Mouse (Mus musculus) limb, embryonic 15.5 days (tissue): ENCODE data around the gene Dnaja3. TPM values are rescaled to one million over a fixed set of nuclear protein-coding genes. Genes with fewer than 3 reads are reported as not detected.
A peak's percentile ranks its signal among the peaks of the same experiment; 100 is the strongest.

Source experiments
- ATAC-seq: fragments of 200-750 bp; cut with Nextera tagmentation; 2 replicates; pipeline ENCODE4 v1.8.0; 2017; ENCODE audit warnings: low read depth, moderate TSS enrichment; ENCODE audit not compliant: insufficient number of reproducible peaks, low FRiP score, low TSS enrichment
- H3K27ac ChIP-seq: fragments of 300-500 bp; sonication (generic); 2 replicates; pipeline ENCODE4 v1.5.1; 2015; ENCODE audit warnings: moderate library complexity, mild to moderate bottlenecking, inconsistent platforms
- H3K27me3 ChIP-seq: fragments of 300-500 bp; sonication (generic); 2 replicates; pipeline ENCODE4 v1.6.1; 2015; ENCODE audit warnings: inconsistent platforms
- H3K36me3 ChIP-seq: fragments of 300-500 bp; sonication (generic); 2 replicates; pipeline ENCODE4 v1.6.1; 2015; ENCODE audit warnings: inconsistent platforms
- H3K4me1 ChIP-seq: fragments of 300-500 bp; sonication (generic); 2 replicates; pipeline ENCODE4 v1.6.1; 2015; ENCODE audit warnings: inconsistent platforms
- H3K4me2 ChIP-seq: fragments of 300-500 bp; sonication (generic); 2 replicates; pipeline ENCODE4 v1.6.1; 2015; ENCODE audit warnings: mild to moderate bottlenecking, inconsistent platforms
- H3K4me3 ChIP-seq: fragments of 300-500 bp; sonication (generic); 2 replicates; pipeline ENCODE4 v1.5.1; 2015; ENCODE audit warnings: mild to moderate bottlenecking, inconsistent platforms
- H3K9ac ChIP-seq: fragments of 300-500 bp; sonication (generic); 2 replicates; pipeline ENCODE4 v1.6.1; 2015; ENCODE audit warnings: inconsistent platforms
- H3K9me3 ChIP-seq: fragments of 300-500 bp; sonication (generic); 2 replicates; pipeline ENCODE4 v1.6.1; 2016; ENCODE audit warnings: inconsistent platforms
- WGBS: fragments of 180-500 bp; shearing (Covaris S2); methylation state at CpG from one replicate; pipeline ENCODE4 v1.1.7; 2015; 5-methylcytosine and 5-hydroxymethylcytosine counted together
- polyA plus RNA-seq: library from polyadenylated mRNA; unstranded; fragments of >200 nt; fragmentation: Nextera tagmentation; extraction: Ambion mirVana; gene quantifications from 2 replicates; pipeline ENCODE4 v1.2.1, GENCODE M21; 2015

Gene Dnaja3
- polyA plus RNA-seq, 1 experiment from 2014 or later, result 60.5 TPM

GRCm38 (mm10) chr16:4646831-4647230, 7.0 kb downstream of the Dnaja3 start:
- Histone ChIP-seq H3K27me3 (no peaks in the 10 kb centered on the region), H3K4me3 (no peak overlapping the region), H3K27ac (peak overlapping the region; percentile 83), H3K36me3 (peaks cover 54% of the 10 kb centered on the region), H3K9me3 (no peaks in the 10 kb centered on the region), H3K4me1 (peaks cover 98% of the 10 kb centered on the region), H3K9ac (no peak overlapping the region), H3K4me2 (peak overlapping the region; percentile 14; the same call in 1 of the 2 replicates)
- 59% methylated on average over 4 of the region's 4 CpGs for WGBS
- ATAC-seq, result no peak

- 53% methylated on average over 13 of the region's 13 CpGs for WGBS
- Histone ChIP-seq H3K9me3 (no peaks in the 10 kb centered on the region), H3K27ac (peak overlapping the region; percentile 83), H3K4me2 (0 out of 2 replicates have a peak overlapping the region, but pooled peaks have one; percentile 14), H3K4me1 (peaks cover 98% of the 10 kb centered on the region), H3K4me3 (no peak overlapping the region), H3K36me3 (peaks cover 61% of the 10 kb centered on the region), H3K27me3 (no peaks in the 10 kb centered on the region), H3K9ac (no peak overlapping the region; the same call in 1 of the 2 replicates)
- ATAC-seq, result peak; percentile 12
Measured at GRCm38 (mm10) chr16:4647651-4648141, 7.9 kb downstream of the Dnaja3 start.

- no peak overlapping the region for H3K4me3 ChIP-seq
- no peak for ATAC-seq
- no peaks in the 10 kb centered on the region for H3K9me3 ChIP-seq
- no peak overlapping the region for H3K9ac ChIP-seq
- peaks cover 64% of the 10 kb centered on the region for H3K36me3 ChIP-seq
- WGBS, result 89% methylated on average over 28 of the region's 28 CpGs
- no peaks in the 10 kb centered on the region for H3K27me3 ChIP-seq
- no peak overlapping the region for H3K4me2 ChIP-seq
- H3K27ac ChIP-seq, result peak overlapping the region; percentile 27; the same call in 1 of the 2 replicates
- H3K4me1 ChIP-seq, result peaks cover 98% of the 10 kb centered on the region
Measured at GRCm38 (mm10) chr16:4648416-4649023, 8.7 kb downstream of the Dnaja3 start.

- Histone ChIP-seq H3K27me3 (no peaks in the 10 kb centered on the region), H3K9ac (no peak overlapping the region), H3K9me3 (no peaks in the 10 kb centered on the region), H3K27ac (peak overlapping the region; percentile 12; the same call in 1 of the 2 replicates), H3K36me3 (peaks cover 64% of the 10 kb centered on the region), H3K4me3 (no peak overlapping the region), H3K4me1 (peaks cover 98% of the 10 kb centered on the region), H3K4me2 (no peak overlapping the region)
- no peak for ATAC-seq
- WGBS, result 70% methylated on average over 5 of the region's 5 CpGs
Measured at GRCm38 (mm10) chr16:4649211-4649610, 9.4 kb downstream of the Dnaja3 start.

GRCm38 (mm10) chr16:4649692-4650091, 9.9 kb downstream of the Dnaja3 start:
- 88% methylated on average over 11 of the region's 11 CpGs for WGBS
- peaks cover 64% of the 10 kb centered on the region for H3K36me3 ChIP-seq
- H3K9me3 ChIP-seq, result no peaks in the 10 kb centered on the region
- H3K9ac ChIP-seq, result no peak overlapping the region
- no peak for ATAC-seq
- no peak overlapping the region for H3K4me3 ChIP-seq
- peak overlapping the region; percentile 91; the same call in 1 of the 2 replicates for H3K27ac ChIP-seq
- H3K27me3 ChIP-seq, result no peaks in the 10 kb centered on the region
- no peak overlapping the region for H3K4me2 ChIP-seq
- H3K4me1 ChIP-seq, result peaks cover 98% of the 10 kb centered on the region

- ATAC-seq, result no peak
- Histone ChIP-seq H3K9me3 (no peaks in the 10 kb centered on the region), H3K27me3 (no peaks in the 10 kb centered on the region), H3K4me3 (no peak overlapping the region), H3K27ac (peak overlapping the region; percentile 91), H3K4me1 (peaks cover 99% of the 10 kb centered on the region), H3K36me3 (peaks cover 67% of the 10 kb centered on the region), H3K9ac (no peak overlapping the region), H3K4me2 (no peak overlapping the region)
- WGBS, result 76% methylated on average over 3 of the region's 3 CpGs
Measured at GRCm38 (mm10) chr16:4650161-4650560, 10.4 kb downstream of the Dnaja3 start.

GRCm38 (mm10) chr16:4651081-4651480, 11.3 kb downstream of the Dnaja3 start:
- peaks cover 67% of the 10 kb centered on the region for H3K36me3 ChIP-seq

GRCm38 (mm10) chr16:4651624-4652023, 11.8 kb downstream of the Dnaja3 start:
- 26% methylated on average over 7 of the region's 7 CpGs for WGBS
- Histone ChIP-seq H3K36me3 (peaks cover 62% of the 10 kb centered on the region), H3K9me3 (no peaks in the 10 kb centered on the region)

More at GRCm38 (mm10) chr16:4651081-4651480, 11.3 kb downstream of the Dnaja3 start:
- no peak for ATAC-seq
- Histone ChIP-seq H3K4me1 (peaks cover 99% of the 10 kb centered on the region), H3K4me2 (0 out of 2 replicates have a peak overlapping the region, but pooled peaks have one; percentile 19), H3K4me3 (no peak overlapping the region), H3K27me3 (no peaks in the 10 kb centered on the region), H3K9ac (no peak overlapping the region), H3K9me3 (no peaks in the 10 kb centered on the region), H3K27ac (peak overlapping the region; percentile 91)
- 57% methylated on average over 1 of the region's 1 CpGs for WGBS

GRCm38 (mm10) chr16:4652707-4653416, 13.1 kb downstream of the Dnaja3 start:
- no peak for ATAC-seq
- Histone ChIP-seq H3K4me2 (no peak overlapping the region), H3K4me3 (no peak overlapping the region), H3K27me3 (no peaks in the 10 kb centered on the region), H3K9ac (no peak overlapping the region), H3K36me3 (peaks cover 61% of the 10 kb centered on the region), H3K4me1 (peaks cover 98% of the 10 kb centered on the region), H3K27ac (peak overlapping the region; percentile 91), H3K9me3 (no peaks in the 10 kb centered on the region)
- WGBS, result 35% methylated on average over 4 of the region's 4 CpGs

More at GRCm38 (mm10) chr16:4651624-4652023, 11.8 kb downstream of the Dnaja3 start:
- H3K27ac ChIP-seq, result peak overlapping the region; percentile 91
- no peak overlapping the region for H3K9ac ChIP-seq
- H3K4me3 ChIP-seq, result no peak overlapping the region
- ATAC-seq, result peak; percentile 78
- H3K4me2 ChIP-seq, result 0 out of 2 replicates have a peak overlapping the region, but pooled peaks have one; percentile 19
- H3K27me3 ChIP-seq, result no peaks in the 10 kb centered on the region
- peaks cover 99% of the 10 kb centered on the region for H3K4me1 ChIP-seq

- no peak for ATAC-seq
- H3K36me3 ChIP-seq, result peaks cover 43% of the 10 kb centered on the region
- peak overlapping the region; percentile 91 for H3K27ac ChIP-seq
Measured at GRCm38 (mm10) chr16:4654706-4655105, 14.9 kb downstream of the Dnaja3 start.

GRCm38 (mm10) chr16:4655251-4655734, 15.5 kb downstream of the Dnaja3 start:
- no peaks in the 10 kb centered on the region for H3K27me3 ChIP-seq
- H3K4me2 ChIP-seq, result no peak overlapping the region
- no peak for ATAC-seq
- H3K9me3 ChIP-seq, result no peaks in the 10 kb centered on the region
- no peak overlapping the region for H3K4me3 ChIP-seq
- peaks cover 88% of the 10 kb centered on the region for H3K4me1 ChIP-seq
- H3K9ac ChIP-seq, result no peak overlapping the region
- peaks cover 37% of the 10 kb centered on the region for H3K36me3 ChIP-seq
- H3K27ac ChIP-seq, result peak overlapping the region; percentile 91
- 68% methylated on average over 4 of the region's 4 CpGs for WGBS

More at GRCm38 (mm10) chr16:4654706-4655105, 14.9 kb downstream of the Dnaja3 start:
- H3K9me3 ChIP-seq, result no peaks in the 10 kb centered on the region
- no peak overlapping the region for H3K9ac ChIP-seq
- WGBS, result 76% methylated on average over 10 of the region's 10 CpGs
- peaks cover 94% of the 10 kb centered on the region for H3K4me1 ChIP-seq
- no peak overlapping the region for H3K4me3 ChIP-seq
- H3K4me2 ChIP-seq, result no peak overlapping the region
- H3K27me3 ChIP-seq, result no peaks in the 10 kb centered on the region
